Mouse (Mus musculus): Measurements from ENCODE around the gene Gm49361.

- TF ChIP-seq POLR2A (IDR thresholded peaks at IDR 0.05; ENCODE audit: low read depth, low read length) (no peak), CTCF (IDR thresholded peaks at IDR 0.05; ENCODE audit: borderline replicate concordance, insufficient read depth, low read length) (no peak)
Measured at GRCm38 (mm10) chr14:57705075-57705474, 40.8 kb downstream of the Gm49361 start.
